Mouse (Mus musculus) kidney, postnatal 4 days (tissue): ENCODE measurements at regions not wholly inside any gene's neighbourhood (a gene's known extent, or its start where the extent isn't known, plus 50 kb on each side); places are given as distances from the start of the nearest gene placed in this dataset.
A peak's percentile ranks its signal among the peaks of the same experiment; 100 is the strongest.

Source experiments
- DNase-seq, 2 experiments: peaks; one replicate each; pipeline ENCODE4 v3.0.0; 2021; ENCODE audit warnings: mixed read lengths in 2 of 2

DNA sequence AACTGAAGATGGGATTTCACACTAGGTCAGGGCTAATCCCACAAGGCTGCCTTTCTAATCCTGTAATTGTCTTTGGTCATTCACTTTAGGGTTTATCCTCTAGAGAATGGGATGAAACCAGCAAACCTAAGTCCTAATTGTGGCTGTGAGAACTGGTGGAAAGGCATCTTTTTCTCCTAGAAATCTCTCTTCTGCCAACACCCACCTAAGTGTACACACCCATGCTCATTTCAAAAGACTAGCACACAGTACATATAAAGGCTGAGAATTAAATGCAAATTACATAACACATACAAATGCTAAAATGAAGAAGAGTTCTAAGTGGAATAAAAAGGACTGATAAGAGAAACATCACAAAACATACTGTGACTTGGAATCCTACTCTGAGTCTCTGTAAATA is 579.5 kb downstream of the Eepd1 start:
- no peak for DNase-seq

GRCm38 (mm10) chr9:26077057-26077456 is 595.7 kb downstream of the Eepd1 start:
- DNase-seq: no peak

DNA sequence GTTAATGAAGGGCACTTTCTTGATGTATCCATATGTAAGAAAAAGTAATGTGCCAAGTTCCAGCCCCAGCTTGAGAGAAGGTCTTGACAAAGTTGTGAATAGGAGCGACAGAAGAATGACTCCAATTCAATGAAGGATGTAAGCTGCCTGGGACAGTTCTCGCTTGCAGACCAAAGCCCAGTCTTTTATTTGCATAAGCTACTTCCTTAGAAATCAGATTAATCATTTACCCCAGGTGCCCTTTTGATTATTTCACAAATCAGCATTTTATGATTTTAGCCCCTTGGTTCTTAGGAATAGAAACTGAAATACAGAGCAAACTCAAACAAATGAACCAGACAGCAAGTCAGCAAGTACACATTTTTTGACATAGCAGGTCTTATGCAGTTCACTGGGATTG is 605.2 kb downstream of the Eepd1 start:
- no peak for DNase-seq

GRCm38 (mm10) chr9:26092061-26092687 is 610.8 kb downstream of the Eepd1 start:
- DNase-seq: no peak

DNA sequence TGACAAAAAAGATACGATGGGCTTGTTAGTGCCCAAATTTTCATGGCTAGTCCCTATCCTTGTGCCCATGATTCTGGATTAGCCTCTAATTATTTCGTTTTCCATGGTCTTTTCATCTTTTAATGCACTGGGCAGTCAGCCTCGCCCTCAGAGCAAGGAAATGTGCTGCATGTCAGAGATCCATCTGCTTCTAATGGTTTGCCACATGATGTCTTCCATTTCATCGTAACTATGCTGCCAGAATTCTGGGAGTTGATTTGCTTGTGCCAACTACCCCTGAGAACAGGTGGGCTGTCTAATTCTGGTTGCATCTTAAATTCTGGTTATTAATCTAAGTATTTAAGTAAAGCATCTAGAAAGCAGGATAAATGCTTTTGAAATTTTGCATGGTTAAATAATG is 622.8 kb downstream of the Eepd1 start:
- no peak for DNase-seq

GRCm38 (mm10) chr9:26121986-26122385 is 611.5 kb upstream of the B3gat1 start:
- peak; percentile 1 for DNase-seq

DNA sequence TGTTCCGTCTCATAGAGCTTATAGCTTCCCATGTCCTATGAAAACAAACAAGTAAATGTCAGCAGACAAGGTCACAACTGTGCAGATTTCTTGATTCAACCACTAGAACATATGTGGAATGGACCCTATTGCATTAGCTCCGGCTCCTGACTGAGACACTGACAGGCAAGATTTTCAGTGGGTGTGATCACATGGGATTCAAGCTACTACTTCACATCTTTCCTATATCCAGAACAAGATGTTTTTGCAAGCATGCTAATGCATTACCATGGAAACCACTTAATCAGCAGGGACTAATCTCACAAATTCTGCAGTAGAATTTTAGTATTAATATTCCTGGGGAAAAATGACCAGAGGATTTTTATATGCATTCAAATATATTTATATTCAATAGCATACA is 598.9 kb upstream of the B3gat1 start:
- DNase-seq: no peak
